Mouse (Mus musculus) MEL (cell line): ENCODE data around the gene Rnf8. TPM values are rescaled to one million over a fixed set of nuclear protein-coding genes. Genes with fewer than 3 reads are reported as not detected.
"Not testable (repeated sequence)": the region's sequence is repeated elsewhere in the genome, so short reads cannot be mapped to it uniquely, and the experiment has no call there.

Experiments
- DNase-seq: peaks from one replicate; pipeline ENCODE4 v3.0.0; 2011; ENCODE audit warnings: low read depth, low spot score
- H3K27ac ChIP-seq: 2 replicates; pipeline ENCODE4 v1.5.1; 2012; ENCODE audit warnings: low read depth, mild to moderate bottlenecking, control low read depth, low read length, moderate library complexity; ENCODE audit not compliant: control insufficient read depth
- H3K27me3 ChIP-seq, 2 experiments: fragments of 150-350 bp in 1 of 2; sonication (generic) in 1 of 2; 2 replicates each; pipeline ENCODE4 v1.6.1; 2012; ENCODE audit warnings: low read length in 2 of 2, mild to moderate bottlenecking in 2 of 2, improper control_type of control experiment in 1 of 2, moderate library complexity in 1 of 2; ENCODE audit not compliant: insufficient read depth in 2 of 2, control insufficient read depth in 1 of 2
- H3K36me3 ChIP-seq, 2 experiments: 2 replicates each; pipeline ENCODE4 v1.6.1; 2012 to 2014; ENCODE audit warnings: low read length in 2 of 2, improper control_type of control experiment in 1 of 2, inconsistent platforms in 1 of 2, mild to moderate bottlenecking in 1 of 2; ENCODE audit not compliant: insufficient read depth in 2 of 2, control insufficient read depth in 1 of 2
- H3K4me1 ChIP-seq, 2 experiments: fragments of 150-350 bp in 1 of 2; sonication (generic) in 1 of 2; 2 replicates each; pipeline ENCODE4 v1.6.1; 2012; ENCODE audit warnings: low read length in 2 of 2, improper control_type of control experiment in 1 of 2, mild to moderate bottlenecking in 1 of 2; ENCODE audit not compliant: insufficient read depth in 2 of 2, control insufficient read depth in 1 of 2
- H3K4me3 ChIP-seq, 2 experiments: fragments of 150-350 bp in 1 of 2; sonication (generic) in 1 of 2; 2 replicates each; pipeline ENCODE4 v1.5.1; 2012; ENCODE audit warnings: low read depth in 2 of 2, low read length in 2 of 2, mild to moderate bottlenecking in 2 of 2, moderate library complexity in 2 of 2, control low read depth in 1 of 2, improper control_type of control experiment in 1 of 2; ENCODE audit not compliant: control insufficient read depth in 1 of 2, insufficient read depth in 1 of 2
- H3K79me2 ChIP-seq: 2 replicates; pipeline ENCODE4 v1.6.1; 2012; ENCODE audit warnings: mild to moderate bottlenecking, low read length, moderate library complexity; ENCODE audit not compliant: control insufficient read depth, poor library complexity, insufficient read depth
- H3K9ac ChIP-seq: 2 replicates; pipeline ENCODE4 v1.6.1; 2012; ENCODE audit warnings: low read depth, mild to moderate bottlenecking, control low read depth, low read length, moderate library complexity; ENCODE audit not compliant: control insufficient read depth, poor library complexity, severe bottlenecking
- H3K9me3 ChIP-seq: fragments of 150-350 bp; sonication (generic); replicated peaks from 2 replicates; pipeline ENCODE4 v1.6.1; 2012; ENCODE audit warnings: mild to moderate bottlenecking, low read length, improper control_type of control experiment, moderate library complexity; ENCODE audit not compliant: insufficient read depth
- CHD1 ChIP-seq: IDR thresholded peaks from 2 replicates; pipeline ENCODE4 v1.6.1; 2012; ENCODE audit warnings: low read depth, mild to moderate bottlenecking, inconsistent platforms, low read length, improper control_type of control experiment
- CHD2 ChIP-seq: IDR thresholded peaks from 2 replicates; pipeline ENCODE4 v1.6.1; 2011; ENCODE audit warnings: low read length, improper control_type of control experiment
- CTCF ChIP-seq, 3 experiments: IDR thresholded peaks in 2 of 3; conservative IDR thresholded peaks in 1 of 3; 2 replicates each; pipeline ENCODE4 v1.5.1; 2011 to 2012; ENCODE audit warnings: low read length in 3 of 3, low read depth in 2 of 3, mild to moderate bottlenecking in 2 of 3, improper control_type of control experiment in 1 of 3, inconsistent platforms in 1 of 3, mixed read lengths in 1 of 3, moderate library complexity in 1 of 3; ENCODE audit not compliant: control insufficient read depth in 1 of 3, insufficient read depth in 1 of 3, poor library complexity in 1 of 3, severe bottlenecking in 1 of 3
- E2F4 ChIP-seq: IDR thresholded peaks from 2 replicates; pipeline ENCODE4 v1.6.1; 2011; ENCODE audit warnings: low read depth, low read length, improper control_type of control experiment, borderline replicate concordance
- EP300 ChIP-seq, 2 experiments: IDR thresholded peaks; 2 replicates each; pipeline ENCODE4 v1.6.1; 2011; ENCODE audit warnings: improper control_type of control experiment in 2 of 2, low read length in 2 of 2, low read depth in 1 of 2, mild to moderate bottlenecking in 1 of 2
- GATA1 ChIP-seq: IDR thresholded peaks from 2 replicates; pipeline ENCODE4 v1.6.1; 2011; ENCODE audit warnings: low read depth, low read length, improper control_type of control experiment
- HCFC1 ChIP-seq: IDR thresholded peaks from 2 replicates; pipeline ENCODE4 v1.6.1; 2012; ENCODE audit warnings: low read depth, mild to moderate bottlenecking, inconsistent platforms, low read length, improper control_type of control experiment, moderate library complexity
- KAT2A ChIP-seq: conservative IDR thresholded peaks from 2 replicates; pipeline ENCODE4 v1.6.1; 2012; ENCODE audit warnings: low read depth, low read length, improper control_type of control experiment, inconsistent platforms
- MAFK ChIP-seq: IDR thresholded peaks from 2 replicates; pipeline ENCODE4 v1.6.1; 2011; ENCODE audit warnings: low read depth, mild to moderate bottlenecking, low read length, improper control_type of control experiment, borderline replicate concordance
- MEF2A ChIP-seq: IDR thresholded peaks from 2 replicates; pipeline ENCODE4 v1.6.1; 2014; ENCODE audit warnings: low read depth, mild to moderate bottlenecking, inconsistent platforms, low read length, improper control_type of control experiment; ENCODE audit not compliant: poor library complexity, insufficient replicate concordance, severe bottlenecking; ENCODE audit errors: extremely low read depth
- MXI1 ChIP-seq: IDR thresholded peaks from 2 replicates; pipeline ENCODE4 v1.6.1; 2011; ENCODE audit warnings: mild to moderate bottlenecking, low read depth, low read length, improper control_type of control experiment
- NRF1 ChIP-seq: IDR thresholded peaks from 2 replicates; pipeline ENCODE4 v1.6.1; 2014; ENCODE audit warnings: low read depth, mild to moderate bottlenecking, inconsistent platforms, low read length, improper control_type of control experiment, moderate library complexity; ENCODE audit not compliant: poor library complexity, insufficient read depth, severe bottlenecking
- POLR2A ChIP-seq, 2 experiments: IDR thresholded peaks; 2 replicates each; pipeline ENCODE4 v1.6.1; 2011 to 2012; ENCODE audit warnings: low read length in 2 of 2, mild to moderate bottlenecking in 2 of 2, control low read depth in 1 of 2, improper control_type of control experiment in 1 of 2, low read depth in 1 of 2, moderate library complexity in 1 of 2; ENCODE audit not compliant: control insufficient read depth in 1 of 2, insufficient read depth in 1 of 2, poor library complexity in 1 of 2
- SIN3A ChIP-seq: IDR thresholded peaks from 2 replicates; pipeline ENCODE4 v1.6.1; 2012; ENCODE audit warnings: low read length, improper control_type of control experiment, inconsistent platforms
- TAL1 ChIP-seq: IDR thresholded peaks from 2 replicates; pipeline ENCODE4 v1.6.1; 2012; ENCODE audit warnings: mild to moderate bottlenecking, inconsistent platforms, low read length, moderate library complexity, mixed read lengths
- TBP ChIP-seq: IDR thresholded peaks from 2 replicates; pipeline ENCODE4 v1.8.0; 2011; ENCODE audit warnings: low read depth, low read length, improper control_type of control experiment
- UBTF ChIP-seq: IDR thresholded peaks from 2 replicates; pipeline ENCODE4 v1.6.1; 2012; ENCODE audit warnings: low read depth, mild to moderate bottlenecking, inconsistent platforms, low read length, improper control_type of control experiment, moderate library complexity, borderline replicate concordance; ENCODE audit not compliant: insufficient read depth
- USF2 ChIP-seq, 2 experiments: IDR thresholded peaks; 2 replicates each; pipeline ENCODE4 v1.6.1; 2011 to 2012; ENCODE audit warnings: improper control_type of control experiment in 2 of 2, low read length in 2 of 2, borderline replicate concordance in 1 of 2, inconsistent platforms in 1 of 2, low read depth in 1 of 2, mild to moderate bottlenecking in 1 of 2; ENCODE audit not compliant: insufficient read depth in 1 of 2
- ZKSCAN1 ChIP-seq: IDR thresholded peaks from 2 replicates; pipeline ENCODE4 v1.6.1; 2012; ENCODE audit warnings: low read depth, mild to moderate bottlenecking, inconsistent platforms, low read length, improper control_type of control experiment, moderate library complexity
- ZMIZ1 ChIP-seq: IDR thresholded peaks from 2 replicates; pipeline ENCODE4 v1.6.1; 2012; ENCODE audit warnings: low read depth, mild to moderate bottlenecking, inconsistent platforms, low read length, improper control_type of control experiment, moderate library complexity
- ZNF384 ChIP-seq: IDR thresholded peaks from 2 replicates; pipeline ENCODE4 v1.6.1; 2012; ENCODE audit warnings: low read depth, mild to moderate bottlenecking, inconsistent platforms, low read length, improper control_type of control experiment
- polyA plus RNA-seq, 2 experiments: library from polyadenylated mRNA; stranded (reverse) in 1 of 2; unstranded in 1 of 2; fragments of >175 nt in 1 of 2; fragments of >200 nt in 1 of 2; gene quantifications; 2 replicates each; pipeline versions ENCODE4 v1.2.1 to v1.2.4; 2012; ENCODE audit warnings: low replicate concordance in 2 of 2, low read depth in 1 of 2; ENCODE audit not compliant: insufficient read length in 2 of 2, insufficient read depth in 1 of 2, missing spikeins in 1 of 2
- total RNA-seq: library from RNA; depleted of rRNA; stranded (reverse); fragments of 300-350 nt; gene quantifications from 2 replicates; pipeline ENCODE4 v1.2.3, GENCODE M21; 2012

Gene Rnf8
- total and polyA plus RNA-seq, 3 experiments: 40.3 to 49.2 TPM; not detected in 1

GRCm38 (mm10) chr17:29613453-29613852 is 1.1 kb upstream of the Rnf8 start:
- H3K9me3 ChIP-seq, H3K27ac ChIP-seq, H3K4me3 ChIP-seq, H3K27me3 ChIP-seq, H3K36me3 ChIP-seq, H3K9ac ChIP-seq: not testable (repeated sequence)
- Histone ChIP-seq H3K4me1 (peaks cover 0 to 12% of the 10 kb centered on the region in 2 experiments; a peak in 2 of 4 replicates), H3K79me2 (peaks cover 36% of the 10 kb centered on the region)
- DNase-seq: peak; percentile 41
- TF ChIP-seq ZNF384 (peak; percentile 68), CTCF (IDR thresholded peaks at IDR 0.05 in 2 of 3, conservative IDR thresholded peaks at IDR 0.05 in 1 of 3; ENCODE audit: control insufficient read depth in 1 of 3, insufficient read depth in 1 of 3, low read depth in 2 of 3, low read length in 3 of 3, poor library complexity in 1 of 3, severe bottlenecking in 1 of 3) (peak in 1 of 3 experiments; percentile 20; a peak in 1 of 6 replicates), TBP (peak; percentile 76)

DNA sequence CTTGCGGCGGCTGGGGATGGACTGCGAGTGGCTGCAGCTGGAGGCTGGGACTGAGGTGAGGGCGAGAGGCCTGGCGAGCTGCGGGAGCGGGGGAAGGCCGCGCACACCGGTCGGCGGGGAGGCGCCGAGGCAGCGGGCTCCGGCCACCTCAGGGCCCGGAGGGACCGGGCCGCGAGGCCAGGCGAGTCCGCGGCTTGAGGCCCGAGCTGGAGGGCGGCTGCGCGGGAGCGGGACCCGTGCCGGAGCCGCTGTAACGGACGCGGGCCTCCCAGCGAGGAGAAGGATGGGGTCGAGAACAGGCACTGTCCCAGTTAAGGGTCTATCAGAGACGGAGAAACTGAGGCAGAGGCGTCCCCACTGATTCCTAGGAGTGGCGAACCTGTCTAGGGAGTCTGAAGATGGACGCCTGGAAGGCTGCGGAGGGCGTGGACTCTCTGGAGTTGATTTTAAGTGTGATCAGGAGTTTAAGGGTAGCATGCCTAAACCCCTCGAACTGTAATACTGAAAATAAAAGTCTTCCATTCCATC is 498 bp downstream of the Rnf8 start:
- peaks cover 0 to 12% of the 10 kb centered on the region in 2 experiments; a peak in 2 of 4 replicates for H3K4me1 ChIP-seq
- peak; percentile 58 for DNase-seq
- peak overlapping the region; percentile 94 for H3K9ac ChIP-seq
- H3K27ac ChIP-seq: peak overlapping the region; percentile 77
- peaks cover 2 to 9% of the 10 kb centered on the region in 2 experiments for H3K36me3 ChIP-seq
- no peaks in the 10 kb centered on the region for H3K27me3 ChIP-seq
- peaks cover 37% of the 10 kb centered on the region for H3K79me2 ChIP-seq
- no peaks in the 10 kb centered on the region for H3K9me3 ChIP-seq
- H3K4me3 ChIP-seq: peak overlapping the region; percentile 65 to 98
- 0 out of 2 replicates have a peak, but pooled peaks have one; percentile 51 for TF ChIP-seq CHD1
- 0 out of 2 replicates have a peak, but pooled peaks have one; percentile 2 for TF ChIP-seq CHD2
- TF ChIP-seq HCFC1: no peak
- TF ChIP-seq TBP: no peak
- no peak for TF ChIP-seq MAFK
- TF ChIP-seq POLR2A (IDR thresholded peaks at IDR 0.05; ENCODE audit: control insufficient read depth in 1 of 2, insufficient read depth in 1 of 2, low read depth in 1 of 2, low read length in 2 of 2, poor library complexity in 1 of 2): no peak
- TF ChIP-seq E2F4: no peak
- no peak for TF ChIP-seq KAT2A
- TF ChIP-seq MXI1: peak; percentile 24
- no peak for TF ChIP-seq NRF1
- no peak for TF ChIP-seq ZMIZ1
- 0 out of 2 replicates have a peak, but pooled peaks have one; percentile 79 for TF ChIP-seq UBTF
- no peak for TF ChIP-seq USF2 (IDR thresholded peaks at IDR 0.05; ENCODE audit: borderline replicate concordance in 1 of 2, insufficient read depth in 1 of 2, low read depth in 1 of 2, low read length in 2 of 2)
- no peak for TF ChIP-seq EP300 (IDR thresholded peaks at IDR 0.05; ENCODE audit: low read depth in 1 of 2, low read length in 2 of 2)
- no peak for TF ChIP-seq GATA1
- TF ChIP-seq MEF2A: no peak
- TF ChIP-seq SIN3A: no peak; the same call in 1 of the 2 replicates
- TF ChIP-seq ZKSCAN1: no peak
- no peak for TF ChIP-seq TAL1
- TF ChIP-seq, all 39 proteins: peak for 4
